Mouse (Mus musculus): ENCODE measurements around the gene Scamp1. TPM values are rescaled to one million over a fixed set of nuclear protein-coding genes. Genes with fewer than 3 reads are reported as not detected.
"Not testable (repeated sequence)": the region's sequence is repeated elsewhere in the genome, so short reads cannot be mapped to it uniquely, and the experiment has no call there.

The Scamp1 gene
- 10 to 100 TPM; 19.6 to 22.6 TPM for total RNA-seq (2021)
- long read RNA-seq, experiment 1, full-length matches to known transcripts, result 37 of 44 reads
- long read RNA-seq, experiment 1, partial matches to known transcripts, result 1 of 44 reads
- long read RNA-seq, experiment 1, other reads (novel, unspliced or antisense), result 6 of 44 reads
- long read RNA-seq, experiment 2, full-length matches to known transcripts, result 49 of 58 reads
- long read RNA-seq, experiment 2, partial matches to known transcripts, result 0 of 58 reads
- long read RNA-seq, experiment 2, other reads (novel, unspliced or antisense), result 9 of 58 reads

DNA sequence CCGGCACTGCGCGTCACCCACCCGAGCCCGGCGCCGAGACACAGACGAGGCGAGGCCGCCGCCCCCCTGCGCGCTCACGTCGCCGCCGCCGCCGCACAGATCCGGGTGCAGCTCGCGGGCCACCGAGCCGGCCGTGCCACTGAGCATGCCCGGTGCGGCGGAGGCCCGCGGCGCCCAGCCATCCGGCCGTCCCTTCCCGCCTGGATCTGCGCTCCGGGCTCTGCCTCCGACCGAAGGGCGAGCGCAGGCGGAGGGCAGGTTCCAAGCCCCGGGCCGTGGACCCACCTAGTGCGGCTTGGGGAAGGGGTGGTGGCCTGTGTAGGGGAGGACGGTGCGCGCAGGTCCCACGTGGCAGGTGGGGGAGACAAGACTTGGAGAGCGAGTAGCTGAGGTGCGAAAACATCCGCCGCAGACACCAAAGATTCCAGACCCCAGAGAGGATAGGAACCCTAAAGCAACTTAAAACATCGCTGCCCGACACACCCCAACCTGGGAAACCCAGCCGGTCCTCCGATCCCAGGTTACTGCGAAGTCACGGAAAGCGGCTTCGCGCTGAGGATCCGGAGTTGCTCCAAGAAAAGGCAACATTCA is at the start of gene Scamp1:
Gene Scamp1 (minus strand): TSS at position 577 of the 591 bp plus-strand sequence.
- peak; percentile 84 for DNase-seq (ENCODE audit: low spot score)

DNA sequence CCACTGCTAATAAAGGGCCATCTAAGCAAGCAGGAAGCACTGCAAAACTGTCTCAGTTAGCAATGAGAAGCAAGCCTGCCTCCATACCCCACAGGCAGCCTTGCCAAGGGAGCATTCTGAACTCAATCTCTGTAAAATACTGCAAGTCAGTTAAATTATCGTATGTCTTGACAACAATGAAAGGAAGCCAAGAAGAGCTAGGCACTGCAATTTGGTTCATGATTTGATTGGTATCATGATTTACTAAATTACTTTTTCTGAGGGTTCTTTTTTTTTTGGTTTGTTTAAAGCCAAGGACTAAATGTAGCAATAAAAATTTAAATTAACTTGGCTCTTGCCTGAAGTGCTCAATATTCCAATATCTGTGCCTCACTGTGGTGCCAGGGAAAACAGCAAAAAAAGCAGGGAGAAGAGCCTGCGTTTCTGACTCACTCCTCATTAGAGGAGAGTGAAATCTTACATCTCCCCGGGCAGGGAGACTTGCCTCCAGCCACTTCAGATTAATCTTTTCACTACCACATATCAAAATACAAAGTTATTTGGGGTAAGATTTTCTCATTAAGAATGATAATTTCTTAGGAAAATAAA is 44.8 kb upstream of the Scamp1 start:
- DNase-seq (ENCODE audit: low spot score), result no peak

- not testable (repeated sequence) for DNase-seq (ENCODE audit: low spot score)
Measured at GRCm38 (mm10) chr13:94329005-94329404, 43.3 kb upstream of the Scamp1 start.

GRCm38 (mm10) chr13:94328063-94328462 is 42.4 kb upstream of the Scamp1 start:
- DNase-seq (ENCODE audit: low spot score), result no peak

- DNase-seq (ENCODE audit: low spot score), result no peak
Measured at GRCm38 (mm10) chr13:94322475-94322874, 36.8 kb upstream of the Scamp1 start.

GRCm38 (mm10) chr13:94321094-94321792 is 35.6 kb upstream of the Scamp1 start:
- DNase-seq (ENCODE audit: low spot score), result no peak

- DNase-seq (ENCODE audit: low spot score), result no peak
Measured at GRCm38 (mm10) chr13:94316975-94317511, 31.4 kb upstream of the Scamp1 start.

- not testable (repeated sequence) for DNase-seq (ENCODE audit: low spot score)
Measured at GRCm38 (mm10) chr13:94312812-94313211, 27.2 kb upstream of the Scamp1 start.

GRCm38 (mm10) chr13:94308279-94308678 is 22.6 kb upstream of the Scamp1 start:
- no peak for DNase-seq (ENCODE audit: low spot score)

DNA sequence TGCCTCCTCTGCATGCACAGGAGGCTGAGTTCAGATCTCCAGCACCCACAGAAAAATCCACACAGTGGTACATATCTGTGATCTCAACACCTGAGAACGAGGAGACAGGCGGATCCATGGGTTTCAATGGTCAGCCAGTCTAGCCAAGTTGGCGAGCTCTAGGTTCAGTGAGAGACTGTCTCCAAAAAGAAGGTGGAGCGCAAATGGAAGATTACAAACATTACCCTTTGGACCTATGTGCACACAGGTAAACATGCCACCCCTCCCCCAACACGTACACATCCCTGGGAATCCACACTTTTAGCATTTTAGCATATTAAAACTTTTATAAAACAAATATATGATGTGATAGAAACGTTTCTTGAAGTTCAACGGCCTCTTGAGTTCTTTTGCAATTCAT is 21.9 kb upstream of the Scamp1 start:
- DNase-seq (ENCODE audit: low spot score), result no peak

DNA sequence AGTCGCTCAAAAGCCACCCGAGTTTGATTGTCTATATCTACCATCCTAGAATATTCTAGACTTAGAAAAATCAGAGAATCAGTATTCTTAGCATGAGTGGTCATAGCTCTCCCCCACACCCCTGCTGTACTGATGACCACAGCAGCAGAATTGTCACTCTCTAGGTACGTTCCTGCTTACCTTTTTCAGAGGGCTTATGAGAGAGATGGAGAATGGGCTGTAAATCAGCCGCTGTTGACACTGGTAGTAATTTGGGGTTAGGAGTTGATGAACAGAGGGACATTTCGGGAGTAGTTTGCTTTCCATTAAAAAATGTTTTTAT is 21.3 kb upstream of the Scamp1 start:
- no peak for DNase-seq (ENCODE audit: low spot score)

GRCm38 (mm10) chr13:94306277-94306967 is 20.8 kb upstream of the Scamp1 start:
- peak; percentile 11 for DNase-seq (ENCODE audit: low spot score)

GRCm38 (mm10) chr13:94300946-94301538 is 15.4 kb upstream of the Scamp1 start:
- DNase-seq (ENCODE audit: low spot score), result no peak

DNA sequence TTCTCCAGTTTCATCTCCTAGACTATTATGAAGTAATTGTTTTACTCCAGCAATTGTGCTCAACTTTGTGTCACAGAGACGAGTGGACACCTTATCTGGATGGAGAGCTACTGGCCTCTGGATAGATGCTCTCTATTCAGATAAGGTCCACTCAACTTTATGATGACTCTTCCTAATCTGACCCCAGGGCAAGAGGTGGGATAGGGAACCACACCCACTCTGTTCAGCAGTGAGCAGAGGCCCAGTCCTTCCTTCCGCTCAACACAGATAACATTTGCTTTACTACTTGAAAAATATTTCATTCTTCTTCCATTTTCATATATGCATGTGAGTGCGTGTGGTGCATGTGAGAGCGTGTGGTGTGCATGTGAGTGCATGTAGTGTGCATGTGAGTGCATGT is 14.6 kb upstream of the Scamp1 start:
- no peak for DNase-seq (ENCODE audit: low spot score)

- DNase-seq (ENCODE audit: low spot score), result peak; percentile 60
Measured at GRCm38 (mm10) chr13:94298401-94298800, 12.7 kb upstream of the Scamp1 start.

DNA sequence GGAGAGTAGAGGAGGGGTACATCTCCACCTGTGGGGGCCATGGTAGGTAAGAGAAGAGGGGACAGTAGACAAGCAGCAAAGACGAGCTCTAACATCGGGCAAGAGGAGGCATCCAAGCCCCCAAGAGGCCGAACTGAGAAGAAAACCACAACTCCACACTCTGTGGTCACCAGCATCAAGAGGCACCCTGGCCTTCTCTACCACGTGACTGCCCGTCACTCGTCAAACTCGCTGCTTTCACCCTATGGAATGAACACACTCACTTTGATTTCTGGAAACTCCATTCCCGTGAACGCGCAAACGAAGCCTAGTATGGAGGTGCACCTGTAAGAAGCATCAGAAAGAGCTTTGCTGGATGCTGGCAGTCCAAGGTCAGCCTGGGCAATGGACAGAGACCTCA is 10.7 kb upstream of the Scamp1 start:
- no peak for DNase-seq (ENCODE audit: low spot score)

DNA sequence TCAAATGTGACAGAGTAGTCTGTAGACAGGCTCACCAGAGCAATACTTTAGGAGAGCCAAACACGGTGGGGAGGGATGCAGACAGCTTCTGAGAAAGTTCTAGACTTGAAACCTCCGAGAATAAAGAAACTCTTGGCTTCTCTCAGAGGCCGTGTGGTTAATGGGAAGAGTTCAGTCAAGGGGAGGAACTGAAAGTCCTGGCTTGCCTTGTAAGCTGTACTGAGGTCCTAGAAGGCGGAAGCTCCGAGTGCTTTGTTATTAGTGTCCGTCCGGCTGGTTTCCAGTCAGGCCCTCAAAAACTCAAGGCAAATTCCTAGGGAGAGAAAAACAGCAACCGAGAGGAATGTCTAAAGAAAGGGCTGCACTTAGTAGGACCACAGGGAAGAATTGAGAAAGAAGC is 10.3 kb upstream of the Scamp1 start:
- DNase-seq (ENCODE audit: low spot score), result no peak

DNA sequence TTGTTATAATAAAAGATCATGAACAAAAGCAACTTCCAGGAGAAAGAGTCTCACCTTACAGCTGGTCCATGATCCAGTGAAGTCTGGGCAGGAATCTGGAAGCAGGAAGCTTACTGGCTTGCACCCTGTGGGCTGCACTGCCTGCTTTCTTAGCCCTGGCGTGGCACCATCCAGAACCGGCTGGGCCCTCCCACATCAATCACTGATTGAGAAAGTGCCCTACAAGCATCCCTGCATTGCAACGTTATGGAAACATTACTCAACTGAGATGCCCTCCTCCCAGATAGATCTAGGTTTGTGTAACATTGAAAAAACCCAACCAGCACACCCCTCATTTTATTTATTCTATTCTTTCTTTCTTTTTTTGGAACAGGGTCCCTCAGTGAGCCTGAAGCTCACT is 9.2 kb upstream of the Scamp1 start:
- no peak for DNase-seq (ENCODE audit: low spot score)

GRCm38 (mm10) chr13:94293911-94294310 is 8.3 kb upstream of the Scamp1 start:
- no peak for DNase-seq (ENCODE audit: low spot score)

GRCm38 (mm10) chr13:94286195-94286594 is 538 bp upstream of the Scamp1 start:
- no peak for DNase-seq (ENCODE audit: low spot score)
